Mouse (Mus musculus) kidney, postnatal 0 days (tissue): ENCODE results near the gene Olfr287. TPM values are rescaled to one million over a fixed set of nuclear protein-coding genes. Genes with fewer than 3 reads are reported as not detected.

ENCODE experiments used
- ATAC-seq: fragments of 200-750 bp; cut with Nextera tagmentation; replicated peaks from 2 replicates; pipeline ENCODE4 v1.8.0; 2017; ENCODE audit warnings: low read depth, moderate number of reproducible peaks, moderate TSS enrichment, moderate library complexity; ENCODE audit not compliant: low FRiP score
- DNase-seq: peaks from one replicate; pipeline ENCODE4 v3.0.0-alpha.2; 2016; ENCODE audit warnings: low spot score
- H3K27ac ChIP-seq: fragments of 300-500 bp; sonication (generic); 2 replicates; pipeline ENCODE4 v1.5.1; 2014; ENCODE audit warnings: mild to moderate bottlenecking
- H3K27me3 ChIP-seq: fragments of 300-500 bp; sonication (generic); 2 replicates; pipeline ENCODE4 v1.6.1; 2014; ENCODE audit warnings: low read length, mixed read lengths; ENCODE audit not compliant: insufficient read depth
- H3K36me3 ChIP-seq: fragments of 300-500 bp; sonication (generic); 2 replicates; pipeline ENCODE4 v1.6.1; 2014; ENCODE audit warnings: low read length, mixed read lengths; ENCODE audit not compliant: insufficient read depth
- H3K4me1 ChIP-seq: fragments of 300-500 bp; sonication (generic); replicated peaks from 2 replicates; pipeline ENCODE4 v1.6.1; 2014; ENCODE audit warnings: antibody characterized with exemption, low read length, mixed read lengths; ENCODE audit not compliant: insufficient read depth
- H3K4me2 ChIP-seq: fragments of 300-500 bp; sonication (generic); 2 replicates; pipeline ENCODE4 v1.6.1; 2014; ENCODE audit warnings: mild to moderate bottlenecking, low read length, moderate library complexity, mixed read lengths
- H3K4me3 ChIP-seq: fragments of 300-500 bp; sonication (generic); replicated peaks from 2 replicates; pipeline ENCODE4 v1.5.1; 2014; ENCODE audit warnings: low read depth, low read length
- H3K9ac ChIP-seq: fragments of 300-500 bp; sonication (generic); 2 replicates; pipeline ENCODE4 v1.6.1; 2014; ENCODE audit warnings: low read depth, low read length
- H3K9me3 ChIP-seq: fragments of 300-500 bp; sonication (generic); replicated peaks from 2 replicates; pipeline ENCODE4 v1.6.1; 2016; ENCODE audit warnings: low read length, inconsistent platforms, mixed read lengths
- CTCF ChIP-seq: IDR thresholded peaks from 2 replicates; pipeline ENCODE4 v1.5.1; 2016; ENCODE audit warnings: antibody characterized with exemption, low read depth, mild to moderate bottlenecking, moderate library complexity
- WGBS: fragments of 180-500 bp; shearing (Covaris S2); extraction: QIAGEN DNeasy Blood & Tissue Kit; methylation state at CpG from one replicate; pipeline ENCODE4 v1.1.7; 2014; 5-methylcytosine and 5-hydroxymethylcytosine counted together
- polyA plus RNA-seq: library from polyadenylated mRNA; unstranded; fragments of >200 nt; fragmentation: Nextera tagmentation; extraction: Ambion mirVana; gene quantifications from 2 replicates; pipeline ENCODE4 v1.2.1, GENCODE M21; 2015

The Olfr287 gene
- polyA plus RNA-seq, 1 experiment from 2014 or later, result not detected

GRCm38 (mm10) chr15:98162561-98162960 lies 58.3 kb downstream of the Olfr287 start:
- WGBS, result 44% methylated on average over 4 of the region's 4 CpGs
- Histone ChIP-seq H3K36me3 (no peaks in the 10 kb centered on the region), H3K27ac (no peak overlapping the region), H3K9me3 (no peaks in the 10 kb centered on the region), H3K4me1 (no peaks in the 10 kb centered on the region), H3K9ac (no peak overlapping the region), H3K4me2 (no peak overlapping the region), H3K27me3 (peaks cover 12% of the 10 kb centered on the region; the same call in 1 of the 2 replicates), H3K4me3 (no peak overlapping the region)
- DNase-seq (no peak), ATAC-seq (no peak)
- TF ChIP-seq CTCF, result no peak

- no peak overlapping the region for H3K4me2 ChIP-seq
- 60% methylated on average over 19 of the region's 19 CpGs for WGBS
- H3K9ac ChIP-seq, result no peak overlapping the region
- no peaks in the 10 kb centered on the region for H3K36me3 ChIP-seq
- ATAC-seq (no peak), DNase-seq (no peak)
- no peak overlapping the region for H3K27ac ChIP-seq
- no peak overlapping the region for H3K4me3 ChIP-seq
- H3K9me3 ChIP-seq, result no peaks in the 10 kb centered on the region
- TF ChIP-seq CTCF, result no peak
- 0 out of 2 replicates have a peak, but pooled peaks cover under 1% of the 10 kb centered on the region for H3K27me3 ChIP-seq
- H3K4me1 ChIP-seq, result no peaks in the 10 kb centered on the region
These were observed 59.6 kb downstream of the Olfr287 start for GRCm38 (mm10) chr15:98161026-98161805.

- TF ChIP-seq CTCF, result no peak
- Histone ChIP-seq H3K4me1 (no peaks in the 10 kb centered on the region), H3K4me2 (no peak overlapping the region), H3K36me3 (no peaks in the 10 kb centered on the region), H3K4me3 (no peak overlapping the region), H3K27ac (no peak overlapping the region), H3K9ac (no peak overlapping the region), H3K27me3 (no peaks in the 10 kb centered on the region), H3K9me3 (no peaks in the 10 kb centered on the region)
- 76% methylated on average over 1 of the region's 1 CpGs for WGBS
- ATAC-seq (no peak), DNase-seq (no peak)
These were observed 63.6 kb downstream of the Olfr287 start for GRCm38 (mm10) chr15:98157253-98157652.

Other genes starting within 250 kb of the Olfr287 start
- gene Col2a1, start 216.4 kb downstream of the Olfr287 start, polyA plus RNA-seq, result 14.8 and 16.4 TPM in 2 replicates
- gene Pfkm, start 128.5 kb downstream of the Olfr287 start, polyA plus RNA-seq, result 34.2 and 35.3 TPM in 2 replicates
- gene Senp1, start 127.3 kb downstream of the Olfr287 start, polyA plus RNA-seq, result 17.1 and 17.9 TPM in 2 replicates
- gene Asb8, start 55.4 kb downstream of the Olfr287 start, polyA plus RNA-seq, result 49.5 and 52.5 TPM in 2 replicates
- 1.3 and 1.7 TPM in 2 replicates for gene Ccdc184, start 53.9 kb downstream of the Olfr287 start, polyA plus RNA-seq
- gene Olfr288, start 25.5 kb downstream of the Olfr287 start, polyA plus RNA-seq, result not detected in 2 replicates
- not detected in 2 replicates for gene Gm44579, start 79 bp downstream of the Olfr287 start, polyA plus RNA-seq
- gene Olfr286, start 13.4 kb upstream of the Olfr287 start, polyA plus RNA-seq, result not detected in 2 replicates
- not detected in 2 replicates for gene H1fnt, start 36.2 kb upstream of the Olfr287 start, polyA plus RNA-seq
- gene Zfp641, start 75.1 kb upstream of the Olfr287 start, polyA plus RNA-seq, result 1.6 and 1.9 TPM in 2 replicates
- gene Olfr285, start 96.3 kb upstream of the Olfr287 start, polyA plus RNA-seq, result not detected in 2 replicates
- not detected in 2 replicates for gene Olfr284, start 119.9 kb upstream of the Olfr287 start, polyA plus RNA-seq
- gene Olfr283, start 159.9 kb upstream of the Olfr287 start, polyA plus RNA-seq, result not detected in 2 replicates
- gene Olfr282, start 210.2 kb upstream of the Olfr287 start, polyA plus RNA-seq, result not detected in 2 replicates
- gene Olfr281, start 231.5 kb upstream of the Olfr287 start, polyA plus RNA-seq, result not detected in 2 replicates
- not detected in 2 replicates for gene OR5BS1P, start 248.8 kb upstream of the Olfr287 start, polyA plus RNA-seq